Mouse (Mus musculus): ENCODE data around the gene Tex10. TPM values are rescaled to one million over a fixed set of nuclear protein-coding genes. Genes with fewer than 3 reads are reported as not detected.

The Tex10 gene
- polyA plus RNA-seq, 1 experiment from 2014 or later, result 58.5 TPM

GRCm38 (mm10) chr4:48380940-48381339 lies 92.3 kb downstream of the Tex10 start:
- no peak for ATAC-seq (ENCODE audit: low FRiP score)
- Histone ChIP-seq H3K36me3 (replicated peaks) (no peaks in the 10 kb centered on the region), H3K4me1 (no peaks in the 10 kb centered on the region), H3K27me3 (no peaks in the 10 kb centered on the region), H3K9ac (no peak overlapping the region), H3K9me3 (no peaks in the 10 kb centered on the region), H3K4me3 (replicated peaks) (no peak overlapping the region), H3K4me2 (no peak overlapping the region), H3K27ac (no peak overlapping the region)
- WGBS, result 1% methylated on average over 2 of the region's 2 CpGs

Other genes starting within 250 kb of the Tex10 start
- gene Erp44, start 193.9 kb downstream of the Tex10 start, polyA plus RNA-seq (2016; fragmentation: Nextera tagmentation; extraction: Ambion mirVana), result 66.0 and 68.0 TPM in 2 replicates
- 8.7 and 10.5 TPM in 2 replicates for gene Invs, start 193.7 kb downstream of the Tex10 start, polyA plus RNA-seq (2016; fragmentation: Nextera tagmentation; extraction: Ambion mirVana)
- gene Msantd3, start 66.5 kb upstream of the Tex10 start, polyA plus RNA-seq (2016; fragmentation: Nextera tagmentation; extraction: Ambion mirVana), result 58.2 and 62.0 TPM in 2 replicates
- 165 and 166 TPM in 2 replicates for gene Tmeff1, start 111.7 kb upstream of the Tex10 start, polyA plus RNA-seq (2016; fragmentation: Nextera tagmentation; extraction: Ambion mirVana)
- 1.9 and 2.1 TPM in 2 replicates for gene Cavin4, start 190.1 kb upstream of the Tex10 start, polyA plus RNA-seq (2016; fragmentation: Nextera tagmentation; extraction: Ambion mirVana)

Data from forebrain, embryonic 12.5 days (tissue).